Mouse (Mus musculus): ENCODE measurements around the gene Myzap. TPM values are rescaled to one million over a fixed set of nuclear protein-coding genes. Genes with fewer than 3 reads are reported as not detected.

The Myzap gene
- 7.7 and 9.1 TPM in 2 replicates for polyA plus RNA-seq (2015; fragmentation: Nextera tagmentation; extraction: Ambion mirVana)

GRCm38 (mm10) chr9:71591938-71592548 lies at the start of gene Myzap:
Gene Myzap (minus strand): TSS chr9:71592360.

DNA sequence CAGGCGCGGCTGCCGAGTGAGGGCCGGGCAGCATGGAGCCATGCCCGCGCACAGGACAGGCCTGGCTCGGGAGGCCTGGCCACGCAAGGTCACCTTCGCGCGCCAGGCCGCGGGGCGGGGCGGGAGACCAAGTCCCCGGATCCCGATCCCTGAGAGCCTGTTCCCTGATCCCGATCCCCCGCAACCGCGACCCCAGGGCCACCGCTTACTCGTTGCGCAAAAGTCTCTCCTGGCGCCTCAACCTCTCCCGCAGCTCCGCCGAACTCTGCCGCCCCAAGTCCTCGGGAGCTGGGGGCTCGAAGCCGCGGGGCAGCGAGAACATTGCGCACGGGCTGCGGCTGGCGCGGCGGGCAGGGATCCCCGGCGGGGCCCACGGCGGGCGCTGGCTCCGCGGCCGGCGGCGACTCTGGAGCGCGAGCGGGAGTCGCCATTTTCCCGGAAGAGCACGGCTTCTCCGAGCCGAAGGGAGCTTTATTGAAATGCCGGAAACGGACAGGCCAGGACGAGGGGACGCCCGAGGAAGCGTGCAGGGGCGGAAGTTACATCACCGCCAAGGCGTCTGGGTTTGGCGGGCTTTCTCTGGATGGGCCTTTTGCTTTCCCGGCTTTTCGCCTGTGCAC lies 106.6 kb downstream of the Myzap start, which contains the start of gene Polr2m:
Gene Polr2m, minus strand, starts transcription at position 461 of the 620 bp plus-strand sequence.

Other genes with a start within 250 kb of the Myzap start
- gene Polr2m, start 106.4 kb downstream of the Myzap start, polyA plus RNA-seq (2015; fragmentation: Nextera tagmentation; extraction: Ambion mirVana): 102 and 111 TPM in 2 replicates
- 2.6 and 3.8 TPM in 2 replicates for gene Cgnl1, start 179.2 kb upstream of the Myzap start, polyA plus RNA-seq (2015; fragmentation: Nextera tagmentation; extraction: Ambion mirVana)